Mouse (Mus musculus) midbrain, embryonic 15.5 days (tissue): ENCODE measurements around the gene Rab11fip3. TPM values are rescaled to one million over a fixed set of nuclear protein-coding genes. Genes with fewer than 3 reads are reported as not detected.
A peak's percentile ranks its signal among the peaks of the same experiment; 100 is the strongest.

Experiments
- ATAC-seq: fragments of 200-750 bp; cut with Nextera tagmentation; replicated peaks from 2 replicates; pipeline ENCODE4 v1.8.0; 2017; ENCODE audit warnings: moderate TSS enrichment
- H3K27ac ChIP-seq: fragments of 300-500 bp; sonication (generic); 2 replicates; pipeline ENCODE4 v1.5.1; 2015; ENCODE audit warnings: mild to moderate bottlenecking, inconsistent platforms
- H3K27me3 ChIP-seq: fragments of 300-500 bp; sonication (generic); replicated peaks from 2 replicates; pipeline ENCODE4 v1.6.1; 2015; ENCODE audit warnings: inconsistent platforms
- H3K36me3 ChIP-seq: fragments of 300-500 bp; sonication (generic); replicated peaks from 2 replicates; pipeline ENCODE4 v1.6.1; 2015; ENCODE audit warnings: inconsistent platforms
- H3K4me1 ChIP-seq: fragments of 300-500 bp; sonication (generic); 2 replicates; pipeline ENCODE4 v1.6.1; 2015; ENCODE audit warnings: inconsistent platforms
- H3K4me2 ChIP-seq: fragments of 300-500 bp; sonication (generic); 2 replicates; pipeline ENCODE4 v1.6.1; 2015; ENCODE audit warnings: inconsistent platforms, mild to moderate bottlenecking, moderate library complexity
- H3K4me3 ChIP-seq: fragments of 300-500 bp; sonication (generic); 2 replicates; pipeline ENCODE4 v1.5.1; 2015; ENCODE audit warnings: mild to moderate bottlenecking, inconsistent platforms
- H3K9ac ChIP-seq: fragments of 300-500 bp; sonication (generic); 2 replicates; pipeline ENCODE4 v1.6.1; 2015; ENCODE audit warnings: mild to moderate bottlenecking, inconsistent platforms
- H3K9me3 ChIP-seq: fragments of 300-500 bp; sonication (generic); 2 replicates; pipeline ENCODE4 v1.6.1; 2016; ENCODE audit warnings: inconsistent platforms
- WGBS: fragments of 180-500 bp; shearing (Covaris S2); methylation state at CpG from one replicate; pipeline ENCODE4 v1.1.7; 2015; ENCODE audit warnings: mixed read lengths; 5-methylcytosine and 5-hydroxymethylcytosine counted together
- polyA plus RNA-seq: library from polyadenylated mRNA; unstranded; fragments of >200 nt; fragmentation: Nextera tagmentation; extraction: Ambion mirVana; gene quantifications from 2 replicates; pipeline ENCODE4 v1.2.1, GENCODE M21; 2015

Rab11fip3 gene
- polyA plus RNA-seq, 1 experiment from 2014 or later, result 32.6 TPM

- no peak for ATAC-seq
- no peak overlapping the region for H3K4me3 ChIP-seq
- 92% methylated on average over 9 of the region's 9 CpGs for WGBS
- no peaks in the 10 kb centered on the region for H3K27me3 ChIP-seq
- H3K9ac ChIP-seq, result no peak overlapping the region
- 0 out of 2 replicates have a peak, but pooled peaks cover 9% of the 10 kb centered on the region for H3K36me3 ChIP-seq
- no peaks in the 10 kb centered on the region for H3K4me1 ChIP-seq
- H3K4me2 ChIP-seq, result no peak overlapping the region
- H3K27ac ChIP-seq, result no peak overlapping the region
- no peaks in the 10 kb centered on the region for H3K9me3 ChIP-seq
These were observed 47.5 kb downstream of the Rab11fip3 start for GRCm38 (mm10) chr17:26021728-26022341.

GRCm38 (mm10) chr17:26020848-26021347, 48.5 kb downstream of the Rab11fip3 start:
- Histone ChIP-seq H3K27me3 (no peaks in the 10 kb centered on the region), H3K4me1 (no peaks in the 10 kb centered on the region), H3K4me3 (no peak overlapping the region), H3K9me3 (no peaks in the 10 kb centered on the region), H3K36me3 (peaks cover 7% of the 10 kb centered on the region; the same call in 1 of the 2 replicates), H3K9ac (no peak overlapping the region), H3K27ac (no peak overlapping the region), H3K4me2 (no peak overlapping the region)
- 95% methylated on average over 7 of the region's 7 CpGs for WGBS
- ATAC-seq, result no peak

- no peaks in the 10 kb centered on the region for H3K27me3 ChIP-seq
- no peak overlapping the region for H3K27ac ChIP-seq
- H3K9ac ChIP-seq, result no peak overlapping the region
- H3K9me3 ChIP-seq, result no peaks in the 10 kb centered on the region
- peaks cover 12% of the 10 kb centered on the region for H3K36me3 ChIP-seq
- H3K4me1 ChIP-seq, result no peaks in the 10 kb centered on the region
- WGBS, result 94% methylated on average over 3 of the region's 3 CpGs
- H3K4me2 ChIP-seq, result no peak overlapping the region
- no peak for ATAC-seq
- H3K4me3 ChIP-seq, result no peak overlapping the region
These were observed 51.0 kb downstream of the Rab11fip3 start for GRCm38 (mm10) chr17:26018388-26018787.

GRCm38 (mm10) chr17:26017949-26018348, 51.4 kb downstream of the Rab11fip3 start:
- 84% methylated on average over 5 of the region's 5 CpGs for WGBS
- H3K4me2 ChIP-seq, result no peak overlapping the region
- H3K4me3 ChIP-seq, result no peak overlapping the region
- no peak overlapping the region for H3K9ac ChIP-seq
- no peaks in the 10 kb centered on the region for H3K9me3 ChIP-seq
- peaks cover 15% of the 10 kb centered on the region for H3K36me3 ChIP-seq
- no peaks in the 10 kb centered on the region for H3K4me1 ChIP-seq
- H3K27me3 ChIP-seq, result no peaks in the 10 kb centered on the region
- no peak overlapping the region for H3K27ac ChIP-seq
- ATAC-seq, result no peak

GRCm38 (mm10) chr17:26017021-26017420, 52.3 kb downstream of the Rab11fip3 start:
- no peak overlapping the region for H3K4me3 ChIP-seq
- no peaks in the 10 kb centered on the region for H3K27me3 ChIP-seq
- ATAC-seq, result no peak
- H3K4me2 ChIP-seq, result no peak overlapping the region
- WGBS, result 95% methylated on average over 3 of the region's 3 CpGs
- H3K9ac ChIP-seq, result no peak overlapping the region
- H3K9me3 ChIP-seq, result no peaks in the 10 kb centered on the region
- peaks cover 1% of the 10 kb centered on the region; the same call in 1 of the 2 replicates for H3K4me1 ChIP-seq
- H3K27ac ChIP-seq, result no peak overlapping the region
- peaks cover 20% of the 10 kb centered on the region for H3K36me3 ChIP-seq

GRCm38 (mm10) chr17:26013711-26014110, 55.6 kb downstream of the Rab11fip3 start:
- Histone ChIP-seq H3K9ac (no peak overlapping the region), H3K4me3 (no peak overlapping the region), H3K27ac (no peak overlapping the region), H3K4me1 (peaks cover 4% of the 10 kb centered on the region; the same call in 1 of the 2 replicates), H3K36me3 (peaks cover 27% of the 10 kb centered on the region), H3K27me3 (no peaks in the 10 kb centered on the region), H3K4me2 (no peak overlapping the region), H3K9me3 (no peaks in the 10 kb centered on the region)
- 79% methylated on average over 10 of the region's 10 CpGs for WGBS
- no peak for ATAC-seq

GRCm38 (mm10) chr17:26011841-26012460, 57.4 kb downstream of the Rab11fip3 start:
- no peak overlapping the region for H3K27ac ChIP-seq
- H3K4me3 ChIP-seq, result no peak overlapping the region
- no peaks in the 10 kb centered on the region for H3K27me3 ChIP-seq
- peak; percentile 65; the same call in 1 of the 2 replicates for ATAC-seq
- H3K4me1 ChIP-seq, result peaks cover 4% of the 10 kb centered on the region; the same call in 1 of the 2 replicates
- H3K9me3 ChIP-seq, result no peaks in the 10 kb centered on the region
- no peak overlapping the region for H3K9ac ChIP-seq
- H3K36me3 ChIP-seq, result peaks cover 27% of the 10 kb centered on the region
- H3K4me2 ChIP-seq, result no peak overlapping the region
- WGBS, result 12% methylated on average over 15 of the region's 15 CpGs

GRCm38 (mm10) chr17:26009540-26009939, 59.8 kb downstream of the Rab11fip3 start:
- Histone ChIP-seq H3K4me1 (peaks cover 4% of the 10 kb centered on the region; the same call in 1 of the 2 replicates), H3K27me3 (no peaks in the 10 kb centered on the region), H3K9ac (no peak overlapping the region), H3K36me3 (peaks cover 23% of the 10 kb centered on the region), H3K27ac (peak overlapping the region; percentile 55; the same call in 1 of the 2 replicates), H3K4me3 (no peak overlapping the region), H3K4me2 (no peak overlapping the region), H3K9me3 (no peaks in the 10 kb centered on the region)
- ATAC-seq, result peak; percentile 80
- 29% methylated on average over 4 of the region's 4 CpGs for WGBS

- no peak overlapping the region for H3K9ac ChIP-seq
These were observed 60.6 kb downstream of the Rab11fip3 start for GRCm38 (mm10) chr17:26008787-26009186.

GRCm38 (mm10) chr17:26008331-26008730, 61.0 kb downstream of the Rab11fip3 start:
- H3K9ac ChIP-seq, result no peak overlapping the region
- H3K36me3 ChIP-seq, result peaks cover 18% of the 10 kb centered on the region
- no peak overlapping the region for H3K4me2 ChIP-seq
- no peak for ATAC-seq
- no peaks in the 10 kb centered on the region for H3K9me3 ChIP-seq
- H3K27ac ChIP-seq, result no peak overlapping the region
- no peak overlapping the region for H3K4me3 ChIP-seq
- H3K27me3 ChIP-seq, result no peaks in the 10 kb centered on the region
- H3K4me1 ChIP-seq, result peaks cover 4% of the 10 kb centered on the region; the same call in 1 of the 2 replicates

More at GRCm38 (mm10) chr17:26008787-26009186, 60.6 kb downstream of the Rab11fip3 start:
- Histone ChIP-seq H3K4me1 (peaks cover 4% of the 10 kb centered on the region; the same call in 1 of the 2 replicates), H3K27me3 (no peaks in the 10 kb centered on the region), H3K4me3 (no peak overlapping the region), H3K27ac (0 out of 2 replicates have a peak overlapping the region, but pooled peaks have one; percentile 55), H3K4me2 (no peak overlapping the region), H3K36me3 (peaks cover 18% of the 10 kb centered on the region), H3K9me3 (no peaks in the 10 kb centered on the region)
- 92% methylated on average over 7 of the region's 7 CpGs for WGBS
- ATAC-seq, result no peak

- H3K4me1 ChIP-seq, result peaks cover 4% of the 10 kb centered on the region; the same call in 1 of the 2 replicates
- no peak overlapping the region for H3K4me2 ChIP-seq
- H3K27ac ChIP-seq, result no peak overlapping the region
- ATAC-seq, result no peak
- H3K9ac ChIP-seq, result no peak overlapping the region
- H3K4me3 ChIP-seq, result no peak overlapping the region
- H3K9me3 ChIP-seq, result no peaks in the 10 kb centered on the region
- no peaks in the 10 kb centered on the region for H3K27me3 ChIP-seq
- WGBS, result 75% methylated on average over 2 of the region's 2 CpGs
- peaks cover 17% of the 10 kb centered on the region; the same call in 1 of the 2 replicates for H3K36me3 ChIP-seq
These were observed 61.7 kb downstream of the Rab11fip3 start for GRCm38 (mm10) chr17:26007646-26008045.

GRCm38 (mm10) chr17:26005731-26006450, 63.5 kb downstream of the Rab11fip3 start:
- H3K27me3 ChIP-seq, result no peaks in the 10 kb centered on the region
- H3K9ac ChIP-seq, result no peak overlapping the region
- ATAC-seq, result no peak
- H3K9me3 ChIP-seq, result no peaks in the 10 kb centered on the region
- peaks cover 13% of the 10 kb centered on the region; the same call in 1 of the 2 replicates for H3K36me3 ChIP-seq
- H3K4me3 ChIP-seq, result no peak overlapping the region
- H3K4me1 ChIP-seq, result no peaks in the 10 kb centered on the region
- 84% methylated on average over 10 of the region's 10 CpGs for WGBS
- H3K27ac ChIP-seq, result no peak overlapping the region
- H3K4me2 ChIP-seq, result no peak overlapping the region
